8 mouse cellular contexts compared by ENCODE assay signal in the genomic region with DNA sequence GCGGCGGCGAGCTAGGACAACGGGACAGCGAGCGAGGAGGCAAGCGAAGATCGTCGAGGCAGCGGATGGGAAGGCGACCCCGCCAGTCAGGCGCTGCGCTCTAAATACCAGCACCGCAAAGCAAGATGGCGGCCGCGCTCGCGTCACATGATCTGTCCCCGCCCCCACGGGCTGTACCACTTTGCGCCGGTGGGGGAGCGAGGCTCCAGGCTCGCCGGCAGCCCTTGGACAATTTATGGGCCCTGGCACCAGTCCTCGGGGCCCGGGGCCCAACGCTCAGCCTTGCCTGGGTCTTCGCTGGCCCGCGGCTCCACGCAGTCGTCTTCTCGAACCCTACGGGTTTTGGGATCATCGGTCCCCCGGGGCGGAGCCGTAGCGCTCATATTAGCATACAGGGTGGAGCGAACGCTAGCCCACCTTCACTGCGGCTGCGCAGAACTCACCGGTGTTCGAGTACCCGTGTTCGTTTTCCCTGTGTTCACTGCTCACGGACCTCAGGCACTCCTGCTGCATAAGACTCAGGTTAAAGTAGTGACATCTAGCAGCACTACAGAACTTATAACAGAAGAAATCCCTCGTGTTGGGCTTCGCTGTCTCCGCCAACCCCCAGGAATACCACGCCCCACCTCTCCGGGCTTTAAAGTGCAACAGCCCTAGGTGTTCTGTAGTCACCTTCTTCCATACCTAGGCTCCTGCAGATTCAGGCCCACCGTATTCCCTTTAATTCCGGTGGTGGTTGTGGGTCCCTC. TPM values are rescaled to one million over a fixed set of nuclear protein-coding genes. Genes with fewer than 3 reads are reported as not detected.
A peak's percentile ranks its signal among the peaks of the same experiment; 100 is the strongest.
DNase-seq lines count a peak whose midpoint lies in the region; ATAC-seq lines count a peak whose summit lies in the region.

A gene (minus strand): TSS at position 386 of the 749 bp plus-strand sequence.

- no peaks in the 10 kb centered on the region for H3K36me3 ChIP-seq in hindbrain, embryonic 16.5 days (ENCODE audit: control insufficient read depth, insufficient read depth, low read length)
- H3K36me3 ChIP-seq in macrophage (ENCODE audit: inconsistent target), result peaks cover 12% of the 10 kb centered on the region; the same call in 1 of the 2 replicates

- no peaks in the 10 kb centered on the region for H3K27me3 ChIP-seq in hindbrain, embryonic 16.5 days (replicated peaks; ENCODE audit: control insufficient read depth, insufficient read depth, low read length)

- DNase-seq in T-cell, adult 2 months (ENCODE audit: low spot score), result peak; percentile 92
- peak; percentile 96 to 98 for DNase-seq in cerebellum, postnatal 36 days
- peak; percentile 95 for DNase-seq in gastrocnemius, adult 18-20 months (ENCODE audit: low spot score)
- peak; percentile 94 to 95 for DNase-seq in left cerebral cortex, adult 18-20 months (ENCODE audit: low spot score in 2 of 2)
- DNase-seq in right cerebral cortex, adult 18-20 months, result peak; percentile 96
- peak; percentile 81 for DNase-seq in urinary bladder, postnatal 10 days (ENCODE audit: low spot score)

- peaks cover 28% of the 10 kb centered on the region for H3K4me1 ChIP-seq in hindbrain, embryonic 16.5 days (ENCODE audit: control insufficient read depth, insufficient read depth, low read depth, low read length)

- peaks cover 56% of the 10 kb centered on the region for H3K79me2 ChIP-seq in macrophage (ENCODE audit: inconsistent target)

- WGBS in hindbrain, embryonic 16.5 days, result under 1% methylated on average over 58 of the region's 58 CpGs
- under 1% methylated on average over 53 of the region's 58 CpGs for WGBS in macrophage (ENCODE audit: missing documents)

- H3K9ac ChIP-seq in hindbrain, embryonic 16.5 days (ENCODE audit: low read depth, low read length), result peak within 1 kb of the TSS; percentile 93

- ATAC-seq in hindbrain, embryonic 16.5 days, result peak; percentile 90

- peak within 1 kb of the TSS; percentile 81 for H3K4me2 ChIP-seq in hindbrain, embryonic 16.5 days (ENCODE audit: low read length)

- no peaks in the 10 kb centered on the region for H3K9me3 ChIP-seq in hindbrain, embryonic 16.5 days (ENCODE audit: control insufficient read depth, low read length)

- peak within 1 kb of the TSS; percentile 100 for H3K27ac ChIP-seq in hindbrain, embryonic 16.5 days (ENCODE audit: low read depth, low read length)
- H3K27ac ChIP-seq in macrophage, result peak within 1 kb of the TSS; percentile 97

- H3K4me3 ChIP-seq in hindbrain, embryonic 16.5 days (ENCODE audit: low read length), result peak within 1 kb of the TSS; percentile 84
- H3K4me3 ChIP-seq in macrophage (ENCODE audit: inconsistent target), result peak within 1 kb of the TSS; percentile 94

RNA-seq across cellular contexts. Expression of the gene that starts here (rescaled TPM):
- 100 to 1,000 TPM; 151 to 164 TPM for total RNA-seq in gastrocnemius, adult 18-20 months (2021)
- 1,653 and 1,817 TPM in 2 replicates for polyA plus RNA-seq in hindbrain, embryonic 16.5 days (2015; fragmentation: Nextera tagmentation; extraction: Ambion mirVana)
- total RNA-seq in left cerebral cortex, adult 18-20 months (2021), result 1,000 to 10,000 TPM; 1,209 to 1,218 TPM
- 100 to 1,000 TPM; 138 to 505 (median 301) TPM for total RNA-seq in macrophage (2018; cell fraction: chromatin; rRNA removed)
- total RNA-seq in macrophage (2018; cell fraction: cytosol; rRNA removed), result 1,000 to 10,000 TPM; 1,805 to 2,723 (median 2,167) TPM
- 1,000 to 10,000 TPM in 4 of 26 experiments, 100 to 1,000 TPM in 22; 281 to 1,066 (median 916) TPM for total RNA-seq in macrophage (2018; cell fraction: nucleus; rRNA removed)
- polyA plus RNA-seq in macrophage (2018), result 1,634 to 2,526 TPM (median 2,187 TPM) in 3 replicates

Comparison
In these comparisons a context has a peak if more than half of its experiments do, and no peak if none do; other contexts are left out.
1. Peak in every context shown above with its lines: DNase-seq, ATAC-seq, H3K4me3 ChIP-seq and H3K27ac ChIP-seq.
2. RNA of the gene that starts here (total RNA-seq): 1,209 to 1,218 TPM in left cerebral cortex, adult 18-20 months; 151 to 164 TPM in gastrocnemius, adult 18-20 months; every median in the first group is over 4 times any median in the second.